Mouse (Mus musculus) forebrain, embryonic 13.5 days (tissue): Measurements from ENCODE around the gene Banf1. TPM values are rescaled to one million over a fixed set of nuclear protein-coding genes. Genes with fewer than 3 reads are reported as not detected.

Source experiments
- ATAC-seq: fragments of 200-750 bp; cut with Nextera tagmentation; 2 replicates; pipeline ENCODE4 v1.8.0; 2017
- H3K27ac ChIP-seq: fragments of 300-500 bp; sonication (generic); 2 replicates; pipeline ENCODE4 v1.5.1; 2015; ENCODE audit warnings: inconsistent platforms, mild to moderate bottlenecking, moderate library complexity
- H3K27me3 ChIP-seq: fragments of 300-500 bp; sonication (generic); 2 replicates; pipeline ENCODE4 v1.6.1; 2015; ENCODE audit warnings: mild to moderate bottlenecking, inconsistent platforms
- H3K36me3 ChIP-seq: fragments of 300-500 bp; sonication (generic); 2 replicates; pipeline ENCODE4 v1.6.1; 2015; ENCODE audit warnings: mild to moderate bottlenecking, inconsistent platforms; ENCODE audit not compliant: poor library complexity, severe bottlenecking
- H3K4me1 ChIP-seq: fragments of 300-500 bp; sonication (generic); 2 replicates; pipeline ENCODE4 v1.6.1; 2015; ENCODE audit warnings: inconsistent platforms
- H3K4me2 ChIP-seq: fragments of 300-500 bp; sonication (generic); 2 replicates; pipeline ENCODE4 v1.6.1; 2015; ENCODE audit warnings: inconsistent platforms, mild to moderate bottlenecking, moderate library complexity
- H3K4me3 ChIP-seq: fragments of 300-500 bp; sonication (generic); 2 replicates; pipeline ENCODE4 v1.5.1; 2015; ENCODE audit warnings: mild to moderate bottlenecking, inconsistent platforms
- H3K9ac ChIP-seq: fragments of 300-500 bp; sonication (generic); 2 replicates; pipeline ENCODE4 v1.6.1; 2015; ENCODE audit warnings: mild to moderate bottlenecking, inconsistent platforms
- H3K9me3 ChIP-seq: fragments of 300-500 bp; sonication (generic); replicated peaks from 2 replicates; pipeline ENCODE4 v1.6.1; 2016; ENCODE audit warnings: inconsistent platforms
- WGBS: fragments of 180-500 bp; shearing (Covaris S2); methylation state at CpG from one replicate; pipeline ENCODE4 v1.1.7; 2015; 5-methylcytosine and 5-hydroxymethylcytosine counted together
- polyA plus RNA-seq: library from polyadenylated mRNA; unstranded; fragments of >200 nt; fragmentation: Nextera tagmentation; extraction: Ambion mirVana; gene quantifications from 2 replicates; pipeline ENCODE4 v1.2.1, GENCODE M21; 2015

Gene Banf1
- polyA plus RNA-seq, 1 experiment from 2014 or later = 496 TPM

- no peak overlapping the region for H3K4me2 ChIP-seq
- peaks cover under 1% of the 10 kb centered on the region; the same call in 1 of the 2 replicates for H3K27me3 ChIP-seq
- WGBS = 88% methylated on average over 6 of the region's 6 CpGs
- no peaks in the 10 kb centered on the region for H3K9me3 ChIP-seq
- H3K27ac ChIP-seq = no peak overlapping the region
- no peaks in the 10 kb centered on the region for H3K36me3 ChIP-seq
- no peak overlapping the region for H3K9ac ChIP-seq
- H3K4me1 ChIP-seq = peaks cover 7% of the 10 kb centered on the region
- H3K4me3 ChIP-seq = no peak overlapping the region
- no peak for ATAC-seq
These were observed 21.5 kb downstream of the Banf1 start for GRCm38 (mm10) chr19:5345297-5346131.

GRCm38 (mm10) chr19:5341360-5341759, 25.6 kb downstream of the Banf1 start:
- ATAC-seq = no peak
- Histone ChIP-seq H3K9me3 (no peaks in the 10 kb centered on the region), H3K4me2 (no peak overlapping the region), H3K4me1 (no peaks in the 10 kb centered on the region), H3K36me3 (no peaks in the 10 kb centered on the region), H3K27me3 (no peaks in the 10 kb centered on the region), H3K27ac (no peak overlapping the region), H3K4me3 (no peak overlapping the region), H3K9ac (no peak overlapping the region)
- 91% methylated on average over 7 of the region's 7 CpGs for WGBS

GRCm38 (mm10) chr19:5337975-5338374, 29.0 kb downstream of the Banf1 start:
- no peak for ATAC-seq
- Histone ChIP-seq H3K9ac (no peak overlapping the region), H3K4me2 (no peak overlapping the region), H3K4me1 (no peaks in the 10 kb centered on the region), H3K27ac (no peak overlapping the region), H3K4me3 (no peak overlapping the region), H3K9me3 (no peaks in the 10 kb centered on the region), H3K27me3 (no peaks in the 10 kb centered on the region), H3K36me3 (no peaks in the 10 kb centered on the region)
- WGBS = 20% methylated on average over 5 of the region's 5 CpGs

- H3K9ac ChIP-seq = no peak within 1 kb of the TSS
- ATAC-seq = no peak
- no peak within 1 kb of the TSS for H3K4me2 ChIP-seq
- H3K36me3 ChIP-seq = no peaks in the 10 kb centered on the region
- H3K27ac ChIP-seq = no peak within 1 kb of the TSS
- H3K4me3 ChIP-seq = no peak within 1 kb of the TSS
- 92% methylated on average over 6 of the region's 6 CpGs for WGBS
- no peaks in the 10 kb centered on the region for H3K27me3 ChIP-seq
- no peaks in the 10 kb centered on the region for H3K9me3 ChIP-seq
- no peaks in the 10 kb centered on the region for H3K4me1 ChIP-seq
These were observed 31.5 kb downstream of the Banf1 start, which contains the start of gene Catsper1 for GRCm38 (mm10) chr19:5335441-5335840. Gene Catsper1, plus strand, starts transcription at chr19:5335741.

GRCm38 (mm10) chr19:5334741-5335140, 32.2 kb downstream of the Banf1 start:
- 82% methylated on average over 5 of the region's 5 CpGs for WGBS
- no peaks in the 10 kb centered on the region for H3K27me3 ChIP-seq
- no peak for ATAC-seq

GRCm38 (mm10) chr19:5327970-5328369, 39.0 kb downstream of the Banf1 start:
- H3K27ac ChIP-seq = no peak overlapping the region
- no peak for ATAC-seq
- no peaks in the 10 kb centered on the region for H3K4me1 ChIP-seq
- no peak overlapping the region for H3K4me3 ChIP-seq
- H3K9me3 ChIP-seq = no peaks in the 10 kb centered on the region
- no peak overlapping the region for H3K4me2 ChIP-seq
- 74% methylated on average over 19 of the region's 19 CpGs for WGBS
- H3K36me3 ChIP-seq = no peaks in the 10 kb centered on the region
- no peak overlapping the region for H3K9ac ChIP-seq
- H3K27me3 ChIP-seq = no peaks in the 10 kb centered on the region

More at GRCm38 (mm10) chr19:5334741-5335140, 32.2 kb downstream of the Banf1 start:
- Histone ChIP-seq H3K4me1 (no peaks in the 10 kb centered on the region), H3K27ac (no peak overlapping the region), H3K4me3 (no peak overlapping the region), H3K36me3 (no peaks in the 10 kb centered on the region), H3K9ac (no peak overlapping the region), H3K4me2 (no peak overlapping the region), H3K9me3 (no peaks in the 10 kb centered on the region)

- H3K27me3 ChIP-seq = no peaks in the 10 kb centered on the region
- no peak for ATAC-seq
- WGBS = 63% methylated on average over 17 of the region's 17 CpGs
These were observed 43.2 kb downstream of the Banf1 start for GRCm38 (mm10) chr19:5323801-5324200.

More at GRCm38 (mm10) chr19:5323801-5324200, 43.2 kb downstream of the Banf1 start:
- no peaks in the 10 kb centered on the region for H3K4me1 ChIP-seq
- no peak overlapping the region for H3K9ac ChIP-seq
- no peak overlapping the region for H3K4me2 ChIP-seq
- H3K4me3 ChIP-seq = no peak overlapping the region
- H3K27ac ChIP-seq = no peak overlapping the region
- no peaks in the 10 kb centered on the region for H3K9me3 ChIP-seq
- H3K36me3 ChIP-seq = no peaks in the 10 kb centered on the region

Other genes starting within 250 kb of the Banf1 start
- 41.1 and 43.6 TPM in 2 replicates for gene Klc2, start 248.6 kb downstream of the Banf1 start, polyA plus RNA-seq
- gene Pacs1, start 94.0 kb downstream of the Banf1 start, polyA plus RNA-seq = 20.2 and 21.4 TPM in 2 replicates
- gene Sf3b2, start 71.7 kb downstream of the Banf1 start, polyA plus RNA-seq = 428 and 432 TPM in 2 replicates
- 21.3 and 22.6 TPM in 2 replicates for gene Gal3st3, start 68.8 kb downstream of the Banf1 start, polyA plus RNA-seq
- not detected in 2 replicates for gene Catsper1, start 31.4 kb downstream of the Banf1 start, polyA plus RNA-seq
- gene Cst6, start 17.6 kb downstream of the Banf1 start, polyA plus RNA-seq = 1.5 and 1.9 TPM in 2 replicates
- gene Eif1ad, start 427 bp downstream of the Banf1 start, polyA plus RNA-seq = 64.3 and 69.5 TPM in 2 replicates
- 85.3 and 88.4 TPM in 2 replicates for gene Sart1, start 21.5 kb upstream of the Banf1 start, polyA plus RNA-seq
- 0.39 TPM in 1 of 2 replicates, not detected in the other for gene Tsga10ip, start 35.4 kb upstream of the Banf1 start, polyA plus RNA-seq
- 291 and 298 TPM in 2 replicates for gene Drap1, start 57.8 kb upstream of the Banf1 start, polyA plus RNA-seq
- 40.6 and 44.4 TPM in 2 replicates for gene AI837181, start 58.0 kb upstream of the Banf1 start, polyA plus RNA-seq
- gene Fosl1, start 80.4 kb upstream of the Banf1 start, polyA plus RNA-seq = not detected in 2 replicates
- 6.5 and 7.1 TPM in 2 replicates for gene Ccdc85b, start 90.7 kb upstream of the Banf1 start, polyA plus RNA-seq
- gene Fibp, start 93.4 kb upstream of the Banf1 start, polyA plus RNA-seq = 153 and 155 TPM in 2 replicates
- gene Ctsw, start 101.3 kb upstream of the Banf1 start, polyA plus RNA-seq = 4.4 and 5.4 TPM in 2 replicates
- 30.7 and 31.1 TPM in 2 replicates for gene Efemp2, start 106.8 kb upstream of the Banf1 start, polyA plus RNA-seq
- gene Mus81, start 121.2 kb upstream of the Banf1 start, polyA plus RNA-seq = 44.4 and 47.0 TPM in 2 replicates
- gene Cfl1, start 123.3 kb upstream of the Banf1 start, polyA plus RNA-seq = 3,452 and 3,520 TPM in 2 replicates
- gene 1700020D05Rik, start 136.6 kb upstream of the Banf1 start, polyA plus RNA-seq = 0.23 and 0.27 TPM in 2 replicates
- 41.4 and 44.4 TPM in 2 replicates for gene Snx32, start 143.4 kb upstream of the Banf1 start, polyA plus RNA-seq
- gene Ovol1, start 193.5 kb upstream of the Banf1 start, polyA plus RNA-seq = 0.06 TPM in 1 of 2 replicates, not detected in the other
- 1.4 and 1.7 TPM in 2 replicates for gene Ap5b1, start 200.9 kb upstream of the Banf1 start, polyA plus RNA-seq
- 146 and 170 TPM in 2 replicates for gene Rnaseh2c, start 234.7 kb upstream of the Banf1 start, polyA plus RNA-seq
- 72.7 and 80.7 TPM in 2 replicates for gene Kat5, start 243.1 kb upstream of the Banf1 start, polyA plus RNA-seq